Mouse (Mus musculus) intestine, postnatal 0 days (tissue): Measurements from ENCODE around the gene Scml4. TPM values are rescaled to one million over a fixed set of nuclear protein-coding genes. Genes with fewer than 3 reads are reported as not detected.
A peak's percentile ranks its signal among the peaks of the same experiment; 100 is the strongest.

ENCODE experiments used
- ATAC-seq: fragments of 200-750 bp; cut with Nextera tagmentation; 2 replicates; pipeline ENCODE4 v1.8.0; 2017; ENCODE audit warnings: mild to moderate bottlenecking, moderate TSS enrichment, moderate library complexity
- H3K27ac ChIP-seq: fragments of 300-500 bp; sonication (generic); 2 replicates; pipeline ENCODE4 v1.5.1; 2014; ENCODE audit warnings: mild to moderate bottlenecking, low read depth, low read length, moderate library complexity
- H3K27me3 ChIP-seq: fragments of 300-500 bp; sonication (generic); replicated peaks from 2 replicates; pipeline ENCODE4 v1.6.1; 2014; ENCODE audit warnings: low read length, mixed read lengths; ENCODE audit not compliant: control insufficient read depth, insufficient read depth
- H3K36me3 ChIP-seq: fragments of 300-500 bp; sonication (generic); 2 replicates; pipeline ENCODE4 v1.6.1; 2014; ENCODE audit warnings: mild to moderate bottlenecking, moderate library complexity; ENCODE audit not compliant: control insufficient read depth, insufficient read depth
- H3K4me1 ChIP-seq: fragments of 300-500 bp; sonication (generic); replicated peaks from 2 replicates; pipeline ENCODE4 v1.6.1; 2014; ENCODE audit warnings: antibody characterized with exemption, low read length, mixed read lengths; ENCODE audit not compliant: control insufficient read depth, insufficient read depth
- H3K4me2 ChIP-seq: fragments of 300-500 bp; sonication (generic); replicated peaks from 2 replicates; pipeline ENCODE4 v1.6.1; 2014; ENCODE audit warnings: low read depth, mild to moderate bottlenecking, moderate library complexity
- H3K4me3 ChIP-seq: fragments of 300-500 bp; sonication (generic); 2 replicates; pipeline ENCODE4 v1.5.1; 2014; ENCODE audit warnings: low read depth, low read length
- H3K9ac ChIP-seq: fragments of 300-500 bp; sonication (generic); 2 replicates; pipeline ENCODE4 v1.6.1; 2014; ENCODE audit warnings: mild to moderate bottlenecking, low read depth, low read length
- H3K9me3 ChIP-seq: fragments of 300-500 bp; sonication (generic); 2 replicates; pipeline ENCODE4 v1.6.1; 2016; ENCODE audit warnings: mixed run types; ENCODE audit not compliant: control insufficient read depth
- CTCF ChIP-seq: sonication (generic); IDR thresholded peaks from 2 replicates; pipeline ENCODE4 v1.5.1; 2016; ENCODE audit warnings: low read depth, mild to moderate bottlenecking, control low read depth, antibody characterized with exemption, moderate library complexity
- WGBS: fragments of 180-500 bp; shearing (Covaris S2); extraction: QIAGEN DNeasy Blood & Tissue Kit; methylation state at CpG from one replicate; pipeline ENCODE4 v1.1.7; 2014; 5-methylcytosine and 5-hydroxymethylcytosine counted together
- polyA plus RNA-seq: library from polyadenylated mRNA; unstranded; fragments of >200 nt; fragmentation: Nextera tagmentation; extraction: Ambion mirVana; gene quantifications from 2 replicates; pipeline ENCODE4 v1.2.1, GENCODE M21; 2015

Scml4 gene
- 13.0 and 13.7 TPM in 2 replicates for polyA plus RNA-seq

DNA sequence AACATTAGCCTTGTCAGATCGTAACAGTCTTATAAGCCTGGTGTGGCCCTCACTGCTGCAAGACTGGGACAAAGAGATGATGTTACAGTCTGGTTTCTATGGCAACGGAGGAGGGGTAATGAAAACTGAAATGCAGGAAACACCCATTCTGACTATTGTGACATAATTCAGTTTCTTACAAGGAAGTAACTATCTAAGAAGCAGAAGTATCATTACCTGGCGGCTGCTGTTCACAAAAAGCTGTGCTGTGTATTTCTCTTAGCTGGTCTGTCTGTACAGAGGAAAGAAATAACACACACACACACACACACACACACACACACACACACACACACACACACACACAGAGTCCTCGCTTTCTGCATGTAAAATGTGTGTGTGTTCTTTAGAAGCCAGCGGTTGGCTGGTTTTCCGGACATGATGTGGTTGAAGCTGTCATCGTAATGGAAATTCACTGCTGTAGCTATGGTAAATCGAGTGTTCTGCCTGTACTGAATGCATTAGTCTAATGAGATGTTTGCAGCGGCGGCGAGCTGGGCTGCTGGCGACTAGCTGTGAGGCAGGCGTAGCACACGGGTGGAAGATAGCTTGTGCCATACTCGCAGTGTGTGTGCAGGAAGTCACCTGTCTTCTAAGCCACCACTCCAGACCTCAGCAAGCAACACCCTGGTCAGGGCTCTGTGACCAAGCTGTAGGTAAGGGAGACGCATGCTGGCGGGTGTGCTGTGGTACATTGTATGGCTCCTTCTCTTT, at the start of gene Scml4:
TSS of gene Scml4 (plus strand) at position 212 of the 753 bp plus-strand sequence.
- 41% methylated on average over 17 of the region's 17 CpGs for WGBS
- no peaks in the 10 kb centered on the region for H3K9me3 ChIP-seq
- H3K4me1 ChIP-seq = 0 out of 2 replicates have a peak, but pooled peaks cover 2% of the 10 kb centered on the region
- ATAC-seq = peak; percentile 75
- peak within 1 kb of the TSS; percentile 79 for H3K27ac ChIP-seq
- H3K4me3 ChIP-seq = peak within 1 kb of the TSS; percentile 23
- TF ChIP-seq CTCF = peak; percentile 3; the same call in 1 of the 2 replicates
- H3K9ac ChIP-seq = no peak within 1 kb of the TSS
- no peaks in the 10 kb centered on the region for H3K27me3 ChIP-seq
- H3K36me3 ChIP-seq = no peaks in the 10 kb centered on the region
- peak within 1 kb of the TSS; percentile 58 for H3K4me2 ChIP-seq

DNA sequence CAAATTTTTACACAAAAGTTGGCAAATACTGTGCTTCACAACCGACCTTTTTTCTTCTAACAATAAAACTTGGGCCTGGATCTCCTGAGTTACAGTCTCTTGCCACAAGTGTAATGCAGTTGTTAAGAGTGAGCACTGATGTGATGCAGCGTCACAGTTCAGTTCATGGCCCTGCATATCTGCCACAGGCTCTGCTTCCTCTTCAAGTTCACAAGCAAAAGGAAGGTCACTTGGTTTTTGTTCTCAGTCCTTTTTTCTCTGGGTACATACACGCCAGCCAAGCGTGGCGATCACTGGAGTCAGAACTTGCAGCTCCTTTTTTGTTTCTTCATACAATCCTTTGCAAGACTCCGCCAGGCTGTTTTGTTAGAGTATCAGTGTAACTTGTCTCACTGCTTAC, 34.2 kb upstream of the Scml4 start:
- Histone ChIP-seq H3K9ac (no peak overlapping the region), H3K4me1 (no peaks in the 10 kb centered on the region; the same call in 1 of the 2 replicates), H3K4me2 (no peak overlapping the region), H3K9me3 (no peaks in the 10 kb centered on the region), H3K4me3 (no peak overlapping the region), H3K27ac (no peak overlapping the region), H3K27me3 (no peaks in the 10 kb centered on the region), H3K36me3 (peaks cover 45% of the 10 kb centered on the region)
- no peak for TF ChIP-seq CTCF
- 88% methylated on average over 6 of the region's 6 CpGs for WGBS
- ATAC-seq = no peak

DNA sequence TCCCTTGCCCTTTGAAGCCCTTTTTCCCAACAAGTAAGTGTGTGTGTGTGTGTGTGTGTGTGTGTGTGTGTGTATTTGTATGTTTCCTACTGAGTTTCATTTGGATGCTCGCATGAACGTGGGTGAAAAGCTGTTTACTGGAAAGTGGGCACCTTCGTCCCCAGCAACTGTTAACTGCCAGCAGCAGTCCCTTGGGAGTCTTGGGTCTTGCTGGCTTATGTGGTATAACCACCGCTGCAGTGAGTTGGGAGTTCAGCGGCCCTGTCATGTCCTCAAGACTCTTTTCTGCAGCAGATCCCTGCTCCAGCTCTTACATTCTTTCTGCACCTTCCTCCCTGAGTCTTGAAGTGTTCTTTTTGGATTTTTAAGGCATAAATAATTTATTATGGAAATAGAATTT, 33.0 kb upstream of the Scml4 start:
- WGBS = 83% methylated on average over 5 of the region's 5 CpGs
- Histone ChIP-seq H3K4me1 (no peaks in the 10 kb centered on the region; the same call in 1 of the 2 replicates), H3K9me3 (no peaks in the 10 kb centered on the region), H3K4me2 (no peak overlapping the region), H3K9ac (no peak overlapping the region), H3K27ac (no peak overlapping the region), H3K27me3 (no peaks in the 10 kb centered on the region), H3K36me3 (peaks cover 41% of the 10 kb centered on the region), H3K4me3 (no peak overlapping the region)
- TF ChIP-seq CTCF = no peak
- no peak for ATAC-seq

DNA sequence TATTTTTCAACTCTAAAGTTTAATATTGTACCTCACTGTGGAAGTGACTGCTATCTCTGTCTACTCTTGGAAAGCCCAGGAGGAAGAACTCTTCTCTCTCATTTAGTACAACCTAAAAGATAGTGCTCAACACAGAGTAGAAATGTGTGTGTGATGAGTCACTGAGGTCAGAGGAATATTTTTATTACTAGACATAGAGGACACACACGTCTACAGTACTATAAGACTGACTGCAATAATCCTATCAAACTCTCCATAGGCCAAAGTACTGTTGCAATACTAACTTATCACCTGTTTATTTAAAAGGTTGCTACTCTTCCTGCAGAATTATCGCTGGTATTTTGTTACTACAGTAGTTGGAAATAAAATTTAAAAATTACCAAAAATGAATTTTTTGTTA, 30.2 kb upstream of the Scml4 start:
- no peak overlapping the region for H3K9ac ChIP-seq
- WGBS = 46% methylated on average over 2 of the region's 2 CpGs
- no peaks in the 10 kb centered on the region; the same call in 1 of the 2 replicates for H3K4me1 ChIP-seq
- no peaks in the 10 kb centered on the region for H3K9me3 ChIP-seq
- peak; percentile 90 for ATAC-seq
- H3K4me3 ChIP-seq = no peak overlapping the region
- peaks cover 45% of the 10 kb centered on the region for H3K36me3 ChIP-seq
- no peak overlapping the region for H3K4me2 ChIP-seq
- TF ChIP-seq CTCF = no peak
- H3K27me3 ChIP-seq = no peaks in the 10 kb centered on the region
- no peak overlapping the region for H3K27ac ChIP-seq

DNA sequence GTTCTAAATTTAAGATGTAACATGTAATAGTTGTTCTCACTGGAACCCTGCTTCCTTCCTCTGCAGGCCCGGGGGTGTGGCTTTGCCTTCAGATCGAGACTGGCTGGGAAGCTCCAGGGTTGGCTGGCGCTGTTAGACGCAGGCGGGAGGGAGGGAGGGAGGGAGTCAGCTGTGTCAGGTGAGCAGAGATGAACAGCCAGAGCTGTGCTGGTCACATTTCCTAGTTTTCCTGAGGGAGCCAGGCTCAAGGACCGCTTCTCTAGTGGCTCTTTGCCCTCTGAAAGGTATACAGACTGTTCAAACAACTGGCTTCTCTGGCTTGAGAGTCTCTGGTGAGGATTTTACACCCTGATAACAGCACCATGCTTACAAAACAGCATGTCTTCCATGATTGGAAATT, 29.8 kb upstream of the Scml4 start:
- ATAC-seq = peak; percentile 87
- no peak for TF ChIP-seq CTCF
- Histone ChIP-seq H3K4me1 (no peaks in the 10 kb centered on the region; the same call in 1 of the 2 replicates), H3K9ac (no peak overlapping the region), H3K9me3 (no peaks in the 10 kb centered on the region), H3K4me3 (no peak overlapping the region), H3K4me2 (no peak overlapping the region), H3K27ac (peak overlapping the region; percentile 31), H3K36me3 (peaks cover 44% of the 10 kb centered on the region), H3K27me3 (no peaks in the 10 kb centered on the region)
- WGBS = 26% methylated on average over 6 of the region's 6 CpGs

DNA sequence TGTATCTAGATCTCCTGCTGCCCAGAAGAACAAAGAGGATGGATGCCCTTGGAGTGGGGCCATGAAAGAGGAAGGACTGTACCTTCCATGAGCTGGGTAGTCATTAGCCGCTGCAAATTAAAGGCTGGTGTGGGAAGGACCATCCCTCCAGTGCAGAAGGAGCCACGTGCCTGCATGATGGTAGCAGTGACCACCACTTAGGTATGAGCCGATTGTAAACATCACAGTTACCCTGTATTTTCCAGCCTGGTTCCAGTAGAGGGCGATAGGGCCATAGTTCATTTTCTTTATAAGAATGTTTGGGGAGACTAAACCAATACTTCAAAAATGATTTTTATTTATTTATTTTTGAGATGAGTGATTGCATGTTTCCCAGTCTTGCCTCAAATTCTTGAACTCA, 27.5 kb upstream of the Scml4 start:
- Histone ChIP-seq H3K4me2 (no peak overlapping the region), H3K4me3 (no peak overlapping the region), H3K9ac (no peak overlapping the region), H3K36me3 (peaks cover 38% of the 10 kb centered on the region), H3K27me3 (no peaks in the 10 kb centered on the region), H3K9me3 (no peaks in the 10 kb centered on the region), H3K4me1 (no peaks in the 10 kb centered on the region; the same call in 1 of the 2 replicates), H3K27ac (no peak overlapping the region)
- ATAC-seq = no peak
- WGBS = 53% methylated on average over 4 of the region's 4 CpGs
- TF ChIP-seq CTCF = peak; percentile 71
